Mouse (Mus musculus) embryonic fibroblast, embryonic 13.5 days (primary cell): ENCODE measurements around the gene Ptms.

Experiments used
- CTCF ChIP-seq: IDR thresholded peaks from 2 replicates; pipeline ENCODE4 v1.5.1; 2011; ENCODE audit warnings: mild to moderate bottlenecking, control low read depth, low read length, moderate library complexity, borderline replicate concordance; ENCODE audit not compliant: insufficient read depth
- POLR2A ChIP-seq: IDR thresholded peaks from 2 replicates; pipeline ENCODE4 v1.6.1; 2011; ENCODE audit warnings: low read depth, mild to moderate bottlenecking, control low read depth, low read length, moderate library complexity

GRCm38 (mm10) chr6:124934670-124935069 is 14.8 kb upstream of the Ptms start:
- no peak for TF ChIP-seq CTCF
- TF ChIP-seq POLR2A, result no peak
